Mouse (Mus musculus): Measurements from ENCODE around the gene Exosc7. TPM values are rescaled to one million over a fixed set of nuclear protein-coding genes. Genes with fewer than 3 reads are reported as not detected.

Exosc7 gene
- total and polyA plus RNA-seq, 3 experiments: 162 to 196 TPM; not detected in 1

- H3K4me3 ChIP-seq (ENCODE audit: control insufficient read depth in 1 of 2, insufficient read depth in 1 of 2, low read depth in 2 of 2, low read length in 2 of 2): no peak overlapping the region
- peaks cover 4 to 9% of the 10 kb centered on the region in 2 experiments; a peak in 1 of 4 replicates for H3K4me1 ChIP-seq (ENCODE audit: control insufficient read depth in 1 of 2, insufficient read depth in 2 of 2, low read length in 2 of 2)
- no peak overlapping the region for H3K27ac ChIP-seq (ENCODE audit: control insufficient read depth, low read depth, low read length)
- H3K9ac ChIP-seq (ENCODE audit: control insufficient read depth, low read depth, low read length, poor library complexity, severe bottlenecking): no peak overlapping the region
- H3K36me3 ChIP-seq (ENCODE audit: control insufficient read depth in 1 of 2, insufficient read depth in 2 of 2, low read length in 2 of 2): peaks cover 0 to 6% of the 10 kb centered on the region in 2 experiments; a peak in 2 of 4 replicates
- no peaks in the 10 kb centered on the region for H3K79me2 ChIP-seq (ENCODE audit: control insufficient read depth, insufficient read depth, low read length, poor library complexity)
- no peaks in the 10 kb centered on the region for H3K9me3 ChIP-seq (replicated peaks; ENCODE audit: insufficient read depth, low read length)
- DNase-seq (ENCODE audit: low read depth, low spot score): no peak
- TF ChIP-seq ZMIZ1 (IDR thresholded peaks at IDR 0.05; ENCODE audit: low read depth, low read length): no peak
- no peak for TF ChIP-seq CHD1 (IDR thresholded peaks at IDR 0.05; ENCODE audit: low read depth, low read length)
- TF ChIP-seq GABPA (IDR thresholded peaks at IDR 0.05; ENCODE audit: low read depth, low read length): no peak
- no peak for TF ChIP-seq POLR2AphosphoS2 (IDR thresholded peaks at IDR 0.05; ENCODE audit: low read length)
- TF ChIP-seq MEF2A (IDR thresholded peaks at IDR 0.05; ENCODE audit: extremely low read depth, insufficient replicate concordance, low read depth, low read length, poor library complexity, severe bottlenecking): no peak
- no peak for TF ChIP-seq POLR2AphosphoS5 (IDR thresholded peaks at IDR 0.05; ENCODE audit: borderline replicate concordance, low read depth, low read length)
- TF ChIP-seq CTCF (IDR thresholded peaks at IDR 0.05 in 2 of 3, conservative IDR thresholded peaks at IDR 0.05 in 1 of 3; ENCODE audit: control insufficient read depth in 1 of 3, insufficient read depth in 1 of 3, low read depth in 2 of 3, low read length in 3 of 3, poor library complexity in 1 of 3, severe bottlenecking in 1 of 3): no peak
- no peak for TF ChIP-seq MAFK (IDR thresholded peaks at IDR 0.05; ENCODE audit: borderline replicate concordance, low read depth, low read length)
- no peak for TF ChIP-seq MXI1 (IDR thresholded peaks at IDR 0.05; ENCODE audit: low read depth, low read length)
- TF ChIP-seq MAZ (IDR thresholded peaks at IDR 0.05; ENCODE audit: low read depth, low read length): no peak
- TF ChIP-seq EP300 (IDR thresholded peaks at IDR 0.05; ENCODE audit: low read depth in 1 of 2, low read length in 2 of 2): no peak
- no peak for TF ChIP-seq RAD21 (IDR thresholded peaks at IDR 0.05; ENCODE audit: low read depth, low read length)
- no peak for TF ChIP-seq SIN3A (IDR thresholded peaks at IDR 0.05; ENCODE audit: low read length)
- no peak for TF ChIP-seq MYC (IDR thresholded peaks at IDR 0.05; ENCODE audit: low read depth, low read length)
- no peak for TF ChIP-seq USF2 (IDR thresholded peaks at IDR 0.05; ENCODE audit: borderline replicate concordance in 1 of 2, insufficient read depth in 1 of 2, low read depth in 1 of 2, low read length in 2 of 2)
- no peak for TF ChIP-seq ZC3H11A (IDR thresholded peaks at IDR 0.05; ENCODE audit: low read depth, low read length)
- TF ChIP-seq GATA1 (IDR thresholded peaks at IDR 0.05; ENCODE audit: low read depth, low read length): no peak
- TF ChIP-seq CHD2 (IDR thresholded peaks at IDR 0.05; ENCODE audit: low read length): no peak
- no peak for TF ChIP-seq UBTF (IDR thresholded peaks at IDR 0.05; ENCODE audit: borderline replicate concordance, insufficient read depth, low read depth, low read length)
- no peaks in the 10 kb centered on the region for H3K27me3 ChIP-seq (ENCODE audit: control insufficient read depth in 1 of 2, insufficient read depth in 2 of 2, low read length in 2 of 2)
Observed at GRCm38 (mm10) chr9:123156910-123157361, 43.9 kb downstream of the Exosc7 start.

GRCm38 (mm10) chr9:123157699-123158098 is 44.7 kb downstream of the Exosc7 start:
- no peaks in the 10 kb centered on the region for H3K27me3 ChIP-seq (ENCODE audit: control insufficient read depth in 1 of 2, insufficient read depth in 2 of 2, low read length in 2 of 2)
- H3K79me2 ChIP-seq (ENCODE audit: control insufficient read depth, insufficient read depth, low read length, poor library complexity): no peaks in the 10 kb centered on the region
- peak; percentile 18 for DNase-seq (ENCODE audit: low read depth, low spot score)
- H3K9ac ChIP-seq (ENCODE audit: control insufficient read depth, low read depth, low read length, poor library complexity, severe bottlenecking): no peak overlapping the region
- H3K4me3 ChIP-seq (ENCODE audit: control insufficient read depth in 1 of 2, insufficient read depth in 1 of 2, low read depth in 2 of 2, low read length in 2 of 2): no peak overlapping the region
- no peaks in the 10 kb centered on the region for H3K9me3 ChIP-seq (replicated peaks; ENCODE audit: insufficient read depth, low read length)
- H3K36me3 ChIP-seq (ENCODE audit: control insufficient read depth in 1 of 2, insufficient read depth in 2 of 2, low read length in 2 of 2): peaks cover 0 to 3% of the 10 kb centered on the region in 2 experiments; a peak in 2 of 4 replicates
- peaks cover 3 to 6% of the 10 kb centered on the region in 2 experiments; a peak in 1 of 4 replicates for H3K4me1 ChIP-seq (ENCODE audit: control insufficient read depth in 1 of 2, insufficient read depth in 2 of 2, low read length in 2 of 2)
- H3K27ac ChIP-seq (ENCODE audit: control insufficient read depth, low read depth, low read length): no peak overlapping the region
- TF ChIP-seq KAT2A (conservative IDR thresholded peaks at IDR 0.05; ENCODE audit: low read depth, low read length) (no peak), GATA1 (IDR thresholded peaks at IDR 0.05; ENCODE audit: low read depth, low read length) (peak; percentile 36; the same call in 1 of the 2 replicates)
